Mouse (Mus musculus) olfactory bulb, adult 2 months (tissue): Measurements from ENCODE around the gene Ccl8. TPM values are rescaled to one million over a fixed set of nuclear protein-coding genes. Genes with fewer than 3 reads are reported as not detected.

ENCODE experiments used
- H3K27ac ChIP-seq: fragments of 200-500 bp; 2 replicates; pipeline ENCODE4 v1.5.1; 2012; ENCODE audit warnings: low read depth, low read length; ENCODE audit not compliant: insufficient read depth
- H3K4me1 ChIP-seq: fragments of 200-500 bp; 2 replicates; pipeline ENCODE4 v1.6.1; 2012; ENCODE audit warnings: low read length; ENCODE audit not compliant: control insufficient read depth, insufficient read depth
- H3K4me3 ChIP-seq: fragments of 200-500 bp; 2 replicates; pipeline ENCODE4 v1.5.1; 2012; ENCODE audit warnings: mild to moderate bottlenecking, low read depth, low read length, moderate library complexity; ENCODE audit not compliant: insufficient read depth
- CTCF ChIP-seq: fragments of 200-500 bp; IDR thresholded peaks from 2 replicates; pipeline ENCODE4 v1.5.1; 2012; ENCODE audit warnings: low read depth, mild to moderate bottlenecking, low read length, moderate library complexity; ENCODE audit not compliant: insufficient read depth
- POLR2A ChIP-seq: fragments of 200-500 bp; IDR thresholded peaks from 2 replicates; pipeline ENCODE4 v1.6.1; 2012; ENCODE audit warnings: mild to moderate bottlenecking, low read depth, low read length, moderate library complexity; ENCODE audit not compliant: insufficient read depth
- WGBS: fragments of 180-500 bp; shearing (Covaris S2); methylation state at CpG from one replicate; pipeline ENCODE4 v1.1.7; 2018; 5-methylcytosine and 5-hydroxymethylcytosine counted together
- polyA plus RNA-seq: library from polyadenylated mRNA; stranded (reverse); fragments of >200 nt; gene quantifications from 2 replicates; pipeline ENCODE4 v1.2.4, GENCODE M21; 2012; ENCODE audit warnings: low replicate concordance; ENCODE audit not compliant: missing spikeins, insufficient read depth, insufficient read length

Gene Ccl8
- polyA plus RNA-seq, 1 experiment = not detected

DNA sequence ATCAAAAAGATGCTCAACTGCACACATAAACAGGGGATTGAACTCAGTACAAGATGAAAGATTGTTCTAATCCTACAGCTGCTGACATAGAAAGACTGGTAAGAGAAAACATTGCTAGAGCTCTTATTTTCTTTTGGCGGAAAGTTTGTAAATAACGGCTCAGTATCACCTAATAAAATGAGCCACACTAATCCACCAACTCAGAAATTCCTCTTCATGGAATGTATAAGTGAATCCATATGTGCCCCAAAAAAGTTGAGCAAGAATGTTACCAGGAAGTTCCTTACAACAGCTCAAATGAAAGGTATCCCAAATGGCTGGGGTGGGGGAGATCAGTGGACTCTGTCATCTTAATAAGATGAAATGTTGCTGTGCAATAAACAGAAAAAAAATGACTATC lies 44.1 kb downstream of the Ccl8 start:
- no peak for TF ChIP-seq CTCF
- no peak for TF ChIP-seq POLR2A
- Histone ChIP-seq H3K4me3 (no peak overlapping the region), H3K4me1 (no peaks in the 10 kb centered on the region), H3K27ac (no peak overlapping the region)
- WGBS = 94% methylated on average over 2 of the region's 2 CpGs

DNA sequence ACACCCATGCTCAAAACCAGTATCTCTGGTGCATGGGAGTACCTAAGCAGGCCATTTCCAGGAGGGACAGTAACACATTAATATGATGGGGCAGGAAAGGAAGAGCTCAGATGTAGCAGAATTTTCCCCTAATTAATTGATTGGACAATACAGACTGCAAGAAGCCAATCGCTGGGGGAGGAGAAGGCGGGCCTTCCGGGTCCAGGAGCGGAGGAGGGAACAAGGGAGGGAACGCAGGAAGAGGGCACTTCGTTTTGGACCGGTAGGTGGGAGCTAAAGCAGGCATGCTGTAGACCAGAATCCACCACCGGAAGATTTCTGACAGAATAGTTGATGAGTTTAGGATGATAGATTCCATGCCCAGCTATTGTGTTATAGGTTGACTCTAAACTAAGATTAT lies 48.3 kb downstream of the Ccl8 start:
- Histone ChIP-seq H3K4me3 (no peak overlapping the region), H3K27ac (no peak overlapping the region), H3K4me1 (no peaks in the 10 kb centered on the region)
- no peak for TF ChIP-seq POLR2A
- no peak for TF ChIP-seq CTCF
- WGBS = 74% methylated on average over 8 of the region's 8 CpGs

Other genes with a start within 250 kb of the Ccl8 start
- not detected in 2 replicates for gene Asic2, start 146.7 kb upstream of the Ccl8 start, polyA plus RNA-seq
- not detected in 2 replicates for gene Ccl2, start 79.6 kb upstream of the Ccl8 start, polyA plus RNA-seq
- gene Gm17268, start 76.6 kb upstream of the Ccl8 start, polyA plus RNA-seq = not detected in 2 replicates
- not detected in 2 replicates for gene Ccl7, start 69.5 kb upstream of the Ccl8 start, polyA plus RNA-seq
- not detected in 2 replicates for gene Ccl11, start 57.4 kb upstream of the Ccl8 start, polyA plus RNA-seq
- not detected in 2 replicates for gene Ccl12, start 13.3 kb upstream of the Ccl8 start, polyA plus RNA-seq
- gene Ccl1, start 190.5 kb downstream of the Ccl8 start, polyA plus RNA-seq = not detected in 2 replicates